Mouse (Mus musculus) liver, embryonic 14.5 days (tissue): ENCODE results near the gene Trim41. TPM values are rescaled to one million over a fixed set of nuclear protein-coding genes. Genes with fewer than 3 reads are reported as not detected.
A peak's percentile ranks its signal among the peaks of the same experiment; 100 is the strongest.

Experiments used
- ATAC-seq: fragments of 200-750 bp; cut with Nextera tagmentation; 2 replicates; pipeline ENCODE4 v1.8.0; 2017; ENCODE audit warnings: moderate number of reproducible peaks, mild to moderate bottlenecking, moderate library complexity; ENCODE audit not compliant: insufficient read depth
- DNase-seq, 3 experiments: peaks; one replicate each; pipeline ENCODE4 v3.0.0-alpha.2; 2012 to 2013; ENCODE audit warnings: low read depth in 3 of 3, low spot score in 3 of 3
- H3K27ac ChIP-seq: fragments of 300-500 bp; sonication (generic); 2 replicates; pipeline ENCODE4 v1.5.1; 2014; ENCODE audit warnings: moderate library complexity, mild to moderate bottlenecking, control low read depth, inconsistent platforms
- H3K27me3 ChIP-seq: fragments of 300-500 bp; sonication (generic); 2 replicates; pipeline ENCODE4 v1.6.1; 2014; ENCODE audit warnings: mild to moderate bottlenecking, low read length, moderate library complexity; ENCODE audit not compliant: control insufficient read depth, insufficient read depth
- H3K36me3 ChIP-seq: fragments of 300-500 bp; sonication (generic); replicated peaks from 2 replicates; pipeline ENCODE4 v1.6.1; 2014; ENCODE audit warnings: low read depth; ENCODE audit not compliant: control insufficient read depth, insufficient read depth
- H3K4me1 ChIP-seq, 2 experiments: fragments of 200-500 bp in 1 of 2; fragments of 300-500 bp in 1 of 2; sonication (generic) in 1 of 2; replicated peaks; 2 replicates each; pipeline ENCODE4 v1.6.1; 2012 to 2014; ENCODE audit warnings: antibody characterized with exemption in 1 of 2, inconsistent platforms in 1 of 2, low read length in 1 of 2; ENCODE audit not compliant: control insufficient read depth in 2 of 2, insufficient read depth in 2 of 2
- H3K4me2 ChIP-seq: fragments of 300-500 bp; sonication (generic); 2 replicates; pipeline ENCODE4 v1.6.1; 2014; ENCODE audit warnings: low read depth, mild to moderate bottlenecking, control low read depth, moderate library complexity
- H3K4me3 ChIP-seq, 2 experiments: fragments of 200-500 bp in 1 of 2; fragments of 300-500 bp in 1 of 2; sonication (generic) in 1 of 2; 2 replicates each; pipeline ENCODE4 v1.5.1; 2012 to 2014; ENCODE audit warnings: low read depth in 2 of 2, low read length in 2 of 2, mild to moderate bottlenecking in 2 of 2, control low read depth in 1 of 2, inconsistent platforms in 1 of 2, moderate library complexity in 1 of 2; ENCODE audit not compliant: insufficient read depth in 1 of 2
- H3K9ac ChIP-seq: fragments of 300-500 bp; sonication (generic); replicated peaks from 2 replicates; pipeline ENCODE4 v1.6.1; 2014; ENCODE audit warnings: mild to moderate bottlenecking, control low read depth, moderate library complexity
- H3K9me3 ChIP-seq: fragments of 300-500 bp; sonication (generic); 2 replicates; pipeline ENCODE4 v1.6.1; 2016; ENCODE audit warnings: low read length, mixed read lengths; ENCODE audit not compliant: control insufficient read depth
- CTCF ChIP-seq: IDR thresholded peaks from 2 replicates; pipeline ENCODE4 v1.5.1; 2016; ENCODE audit warnings: antibody characterized with exemption, low read depth, control low read depth
- EP300 ChIP-seq: IDR thresholded peaks from 2 replicates; pipeline ENCODE4 v1.6.1; 2016; ENCODE audit warnings: antibody characterized with exemption, low read depth
- WGBS: fragments of 180-500 bp; shearing (Covaris S2); extraction: QIAGEN DNeasy Blood & Tissue Kit; methylation state at CpG from one replicate; pipeline ENCODE4 v1.1.7; 2014; ENCODE audit not compliant: insufficient replicate concordance; 5-methylcytosine and 5-hydroxymethylcytosine counted together
- polyA plus RNA-seq, 2 experiments: library from polyadenylated mRNA; depleted of rRNA in 1 of 2; stranded (reverse) in 1 of 2; unstranded in 1 of 2; fragments of >200 nt; fragmentation: Nextera tagmentation in 1 of 2; extraction: Ambion mirVana in 1 of 2; gene quantifications; 2 replicates each; pipeline versions ENCODE4 v1.2.1 to v1.2.3; 2012 to 2014

Trim41 gene
- polyA plus RNA-seq, 2 experiments: 1.0 to 9.2 TPM

GRCm38 (mm10) chr11:48809434-48809830 lies 7.7 kb downstream of the Trim41 start:
- WGBS: 64% methylated on average over 4 of the region's 4 CpGs
- H3K36me3 ChIP-seq: peaks cover 60% of the 10 kb centered on the region
- no peaks in the 10 kb centered on the region for H3K9me3 ChIP-seq
- peaks cover 0 to 2% of the 10 kb centered on the region in 2 experiments; a peak in 3 of 4 replicates for H3K4me1 ChIP-seq
- no peaks in the 10 kb centered on the region for H3K27me3 ChIP-seq
- H3K9ac ChIP-seq: no peak overlapping the region
- no peak overlapping the region for H3K4me3 ChIP-seq
- no peak overlapping the region for H3K4me2 ChIP-seq
- no peak for ATAC-seq
- DNase-seq: no peak
- no peak overlapping the region for H3K27ac ChIP-seq
- TF ChIP-seq EP300 (no peak), CTCF (no peak)

DNA sequence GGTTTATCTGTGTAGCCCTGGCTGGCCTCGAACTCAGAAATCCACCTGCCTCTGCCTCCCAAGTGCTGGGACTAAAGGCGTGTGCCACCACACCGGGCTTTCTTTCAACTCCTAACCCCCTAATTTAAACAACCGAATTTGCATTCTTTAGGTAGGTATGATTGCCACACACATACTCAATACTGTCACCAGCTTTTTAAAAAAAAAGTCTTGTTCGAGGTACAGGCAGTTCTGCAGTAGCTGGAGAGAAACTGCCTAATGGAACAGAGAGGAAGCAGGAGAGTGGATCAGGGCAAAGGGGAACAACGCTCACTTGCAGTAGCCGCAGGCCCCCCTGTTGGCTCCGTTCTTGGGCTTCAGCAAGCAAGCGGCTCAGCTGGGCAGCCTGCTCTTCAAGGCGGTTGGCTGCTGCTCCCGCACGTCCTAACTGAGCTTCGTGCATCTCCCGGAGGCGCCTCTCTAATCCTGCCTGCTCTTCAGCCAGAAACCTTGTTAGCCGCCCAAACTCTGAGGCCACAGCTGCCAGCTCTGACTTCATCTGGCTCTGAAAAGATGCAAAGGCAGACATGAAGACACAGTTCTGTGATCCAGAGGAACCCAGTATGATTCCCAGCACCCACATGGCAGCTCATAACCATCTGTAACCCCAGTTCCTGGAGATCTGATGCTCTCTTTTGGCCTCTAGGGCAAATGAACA lies 8.3 kb downstream of the Trim41 start:
- ATAC-seq (no peak), DNase-seq (no peak)
- H3K36me3 ChIP-seq: peaks cover 65% of the 10 kb centered on the region

GRCm38 (mm10) chr11:48808304-48808646 lies 8.9 kb downstream of the Trim41 start:
- H3K4me2 ChIP-seq: no peak overlapping the region
- DNase-seq: no peak
- peaks cover 0 to under 1% of the 10 kb centered on the region in 2 experiments; a peak in 2 of 4 replicates for H3K4me1 ChIP-seq
- H3K9ac ChIP-seq: no peak overlapping the region; the same call in 1 of the 2 replicates
- no peaks in the 10 kb centered on the region for H3K27me3 ChIP-seq
- no peak overlapping the region for H3K27ac ChIP-seq
- peaks cover 71% of the 10 kb centered on the region for H3K36me3 ChIP-seq
- TF ChIP-seq EP300 (no peak), CTCF (no peak)
- ATAC-seq: no peak
- no peak overlapping the region for H3K4me3 ChIP-seq
- no peaks in the 10 kb centered on the region for H3K9me3 ChIP-seq

More for the DNA sequence above, 8.3 kb downstream of the Trim41 start:
- 70% methylated on average over 16 of the region's 16 CpGs for WGBS
- Histone ChIP-seq H3K4me1 (no peaks in the 10 kb centered on the region), H3K27ac (no peak overlapping the region), H3K4me2 (no peak overlapping the region), H3K4me3 (no peak overlapping the region), H3K9me3 (no peaks in the 10 kb centered on the region), H3K27me3 (no peaks in the 10 kb centered on the region), H3K9ac (no peak overlapping the region)
- TF ChIP-seq EP300 (no peak), CTCF (no peak)

DNA sequence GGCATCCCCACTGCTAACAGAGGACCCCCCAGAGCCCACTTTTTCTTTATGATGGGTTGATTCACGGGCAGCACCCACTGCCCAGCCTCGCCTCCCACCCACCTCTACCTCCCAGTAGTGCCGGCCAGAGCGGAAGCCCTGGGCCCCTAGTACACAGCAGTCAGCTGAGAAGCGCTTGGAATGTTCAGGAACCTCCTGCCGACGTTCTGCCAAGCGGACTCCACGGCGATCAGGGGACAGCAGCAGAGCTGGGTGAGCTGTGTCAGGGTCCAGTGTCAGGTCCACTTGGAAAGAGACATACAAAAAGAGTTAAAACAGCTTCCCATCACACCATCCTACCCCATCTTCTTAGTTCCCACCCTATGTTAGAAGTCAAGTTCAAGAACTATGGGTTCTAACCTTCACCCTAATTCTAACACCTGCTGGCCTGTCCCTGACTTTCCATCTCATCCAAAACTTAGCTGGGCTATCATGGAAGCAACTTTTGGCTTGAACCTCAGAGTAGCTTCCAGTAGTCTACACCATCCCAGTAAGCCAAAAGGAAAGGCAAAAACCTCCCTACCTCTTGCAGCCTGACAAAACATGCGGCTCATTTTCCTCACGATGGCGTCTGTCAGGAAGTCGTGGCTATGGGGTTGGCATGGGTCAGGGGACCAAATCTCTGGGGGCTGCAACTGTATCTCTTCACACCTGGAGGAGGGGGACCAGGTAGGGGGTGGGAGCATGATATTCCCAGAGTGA lies 9.4 kb downstream of the Trim41 start:
- H3K27ac ChIP-seq: no peak overlapping the region
- H3K4me2 ChIP-seq: no peak overlapping the region
- no peak overlapping the region; the same call in 1 of the 2 replicates for H3K9ac ChIP-seq
- WGBS: 52% methylated on average over 14 of the region's 14 CpGs
- H3K27me3 ChIP-seq: no peaks in the 10 kb centered on the region
- H3K4me3 ChIP-seq: no peak overlapping the region
- TF ChIP-seq CTCF: no peak
- TF ChIP-seq EP300: no peak
- H3K9me3 ChIP-seq: no peaks in the 10 kb centered on the region
- peaks cover 77% of the 10 kb centered on the region for H3K36me3 ChIP-seq
- ATAC-seq (peak; percentile 24; the same call in 1 of the 2 replicates), DNase-seq (no peak)
- H3K4me1 ChIP-seq: peaks cover 0 to 4% of the 10 kb centered on the region in 2 experiments; a peak in 3 of 4 replicates

GRCm38 (mm10) chr11:48806856-48807562 lies 10.1 kb downstream of the Trim41 start:
- H3K9ac ChIP-seq: no peak overlapping the region
- H3K36me3 ChIP-seq: peaks cover 80% of the 10 kb centered on the region
- no peaks in the 10 kb centered on the region for H3K9me3 ChIP-seq
- no peak overlapping the region for H3K4me2 ChIP-seq
- H3K4me1 ChIP-seq: peaks cover 0 to 8% of the 10 kb centered on the region in 2 experiments
- ATAC-seq (peak; percentile 64), DNase-seq (no peak)
- no peak overlapping the region for H3K4me3 ChIP-seq
- 49% methylated on average over 21 of the region's 21 CpGs for WGBS
- TF ChIP-seq EP300: no peak
- no peak for TF ChIP-seq CTCF
- no peak overlapping the region for H3K27ac ChIP-seq
- no peaks in the 10 kb centered on the region for H3K27me3 ChIP-seq
